Mouse (Mus musculus) heart, adult 2 months (tissue): Measurements from ENCODE around the gene Smarcal1.

ENCODE experiments used
- CTCF ChIP-seq: fragments of 200-600 bp; IDR thresholded peaks from 2 replicates; pipeline ENCODE4 v1.8.1; 2022; ENCODE audit warnings: antibody characterized with exemption, mild to moderate bottlenecking, moderate library complexity
- EP300 ChIP-seq: fragments of 200-500 bp; IDR thresholded peaks from 2 replicates; pipeline ENCODE4 v1.6.1; 2011; ENCODE audit warnings: low read depth, low read length, control low read depth; ENCODE audit not compliant: insufficient read depth

DNA sequence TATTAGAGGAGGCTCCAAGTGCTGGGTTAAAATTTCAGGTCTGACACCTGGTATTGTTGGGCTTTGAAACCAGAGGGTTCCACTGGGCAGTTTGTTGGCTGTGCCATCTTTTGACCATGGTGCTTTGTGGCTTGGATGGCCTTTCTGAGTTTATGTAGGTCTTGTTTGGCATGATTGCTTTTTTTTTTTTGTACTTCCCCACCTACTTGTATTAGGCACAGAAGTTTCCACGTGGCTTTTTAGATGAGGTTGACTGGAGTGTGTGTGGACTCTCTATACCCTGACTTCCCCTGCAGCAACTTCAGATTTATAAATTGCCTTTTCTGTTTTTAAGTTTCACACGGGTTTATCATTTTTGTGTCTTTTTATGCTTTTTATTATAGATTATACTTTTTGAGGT lies 5.7 kb downstream of the Smarcal1 start:
- TF ChIP-seq CTCF (no peak), EP300 (no peak)
